Mouse (Mus musculus) heart, adult 2 months (tissue): Measurements from ENCODE around the gene Gm49337.

ENCODE experiments used
- CTCF ChIP-seq: fragments of 200-600 bp; IDR thresholded peaks from 2 replicates; pipeline ENCODE4 v1.8.1; 2022; ENCODE audit warnings: antibody characterized with exemption, mild to moderate bottlenecking, moderate library complexity
- POLR2A ChIP-seq: fragments of 200-500 bp; IDR thresholded peaks from 2 replicates; pipeline ENCODE4 v1.6.1; 2011; ENCODE audit warnings: mild to moderate bottlenecking, low read depth, low read length, control low read depth; ENCODE audit not compliant: insufficient read depth

GRCm38 (mm10) chr4:116208891-116209290 lies 35.7 kb downstream of the Gm49337 start:
- TF ChIP-seq POLR2A (no peak), CTCF (no peak)
